Mouse (Mus musculus) neural tube, embryonic 14.5 days (tissue): ENCODE data around the gene Kansl1l. TPM values are rescaled to one million over a fixed set of nuclear protein-coding genes. Genes with fewer than 3 reads are reported as not detected.
A peak's percentile ranks its signal among the peaks of the same experiment; 100 is the strongest.

Source experiments
- ATAC-seq: fragments of 200-750 bp; cut with Nextera tagmentation; 2 replicates; pipeline ENCODE4 v1.8.0; 2017; ENCODE audit warnings: low read depth, mild to moderate bottlenecking, moderate TSS enrichment, moderate library complexity
- H3K27ac ChIP-seq: fragments of 300-500 bp; sonication (generic); 2 replicates; pipeline ENCODE4 v1.5.1; 2014; ENCODE audit warnings: low read depth, mild to moderate bottlenecking, control low read depth, low read length, moderate library complexity, mixed read lengths
- H3K27me3 ChIP-seq: fragments of 300-500 bp; sonication (generic); 2 replicates; pipeline ENCODE4 v1.6.1; 2014; ENCODE audit warnings: low read length; ENCODE audit not compliant: control insufficient read depth, insufficient read depth
- H3K36me3 ChIP-seq: fragments of 300-500 bp; sonication (generic); 2 replicates; pipeline ENCODE4 v1.6.1; 2014; ENCODE audit warnings: low read length, mixed read lengths; ENCODE audit not compliant: control insufficient read depth, insufficient read depth
- H3K4me1 ChIP-seq: fragments of 300-500 bp; sonication (generic); 2 replicates; pipeline ENCODE4 v1.6.1; 2014; ENCODE audit warnings: low read length; ENCODE audit not compliant: control insufficient read depth, insufficient read depth
- H3K4me2 ChIP-seq: fragments of 300-500 bp; sonication (generic); 2 replicates; pipeline ENCODE4 v1.6.1; 2014; ENCODE audit warnings: mild to moderate bottlenecking, low read depth, low read length, control low read depth
- H3K4me3 ChIP-seq: fragments of 300-500 bp; sonication (generic); 2 replicates; pipeline ENCODE4 v1.5.1; 2014; ENCODE audit warnings: low read depth, low read length, control low read depth, mixed read lengths
- H3K9ac ChIP-seq: fragments of 300-500 bp; sonication (generic); replicated peaks from 2 replicates; pipeline ENCODE4 v1.6.1; 2014; ENCODE audit warnings: low read depth, mild to moderate bottlenecking, control low read depth, low read length, mixed read lengths
- H3K9me3 ChIP-seq: fragments of 300-500 bp; sonication (generic); 2 replicates; pipeline ENCODE4 v1.6.1; 2016; ENCODE audit warnings: low read length; ENCODE audit not compliant: control insufficient read depth
- WGBS: fragments of 180-500 bp; shearing (Covaris S2); extraction: QIAGEN DNeasy Blood & Tissue Kit; methylation state at CpG from one replicate; pipeline ENCODE4 v1.1.7; 2014; 5-methylcytosine and 5-hydroxymethylcytosine counted together
- polyA plus RNA-seq: library from polyadenylated mRNA; unstranded; fragments of >200 nt; fragmentation: Nextera tagmentation; extraction: Ambion mirVana; gene quantifications from 2 replicates; pipeline ENCODE4 v1.2.1, GENCODE M21; 2014

Gene Kansl1l
- polyA plus RNA-seq, 1 experiment from 2014 or later, result 16.6 TPM

DNA sequence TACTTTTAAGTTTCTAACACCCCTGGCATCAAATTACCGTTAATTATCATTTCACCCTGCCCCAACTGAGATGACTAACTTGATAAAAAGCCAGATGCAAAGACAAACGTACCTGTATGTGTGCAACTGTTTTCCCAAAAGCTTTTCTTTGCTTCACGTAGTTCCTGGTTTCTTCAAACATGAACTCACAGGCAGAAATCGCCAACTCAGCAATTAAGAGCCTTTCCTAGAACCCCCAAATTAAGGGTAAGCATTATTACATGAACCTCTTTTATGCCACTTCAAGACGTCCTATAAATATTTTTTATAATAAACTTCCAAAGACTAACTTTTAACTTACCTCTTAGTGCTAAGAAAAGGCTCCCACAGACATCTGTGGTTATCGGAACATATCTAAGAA lies 24.1 kb upstream of the Kansl1l start:
- no peaks in the 10 kb centered on the region for H3K9me3 ChIP-seq
- no peak for ATAC-seq
- no peak overlapping the region for H3K9ac ChIP-seq
- H3K27ac ChIP-seq, result no peak overlapping the region
- no peak overlapping the region for H3K4me3 ChIP-seq
- WGBS, result 86% methylated on average over 6 of the region's 6 CpGs
- no peaks in the 10 kb centered on the region for H3K36me3 ChIP-seq
- H3K27me3 ChIP-seq, result no peaks in the 10 kb centered on the region
- H3K4me1 ChIP-seq, result no peaks in the 10 kb centered on the region
- no peak overlapping the region for H3K4me2 ChIP-seq

DNA sequence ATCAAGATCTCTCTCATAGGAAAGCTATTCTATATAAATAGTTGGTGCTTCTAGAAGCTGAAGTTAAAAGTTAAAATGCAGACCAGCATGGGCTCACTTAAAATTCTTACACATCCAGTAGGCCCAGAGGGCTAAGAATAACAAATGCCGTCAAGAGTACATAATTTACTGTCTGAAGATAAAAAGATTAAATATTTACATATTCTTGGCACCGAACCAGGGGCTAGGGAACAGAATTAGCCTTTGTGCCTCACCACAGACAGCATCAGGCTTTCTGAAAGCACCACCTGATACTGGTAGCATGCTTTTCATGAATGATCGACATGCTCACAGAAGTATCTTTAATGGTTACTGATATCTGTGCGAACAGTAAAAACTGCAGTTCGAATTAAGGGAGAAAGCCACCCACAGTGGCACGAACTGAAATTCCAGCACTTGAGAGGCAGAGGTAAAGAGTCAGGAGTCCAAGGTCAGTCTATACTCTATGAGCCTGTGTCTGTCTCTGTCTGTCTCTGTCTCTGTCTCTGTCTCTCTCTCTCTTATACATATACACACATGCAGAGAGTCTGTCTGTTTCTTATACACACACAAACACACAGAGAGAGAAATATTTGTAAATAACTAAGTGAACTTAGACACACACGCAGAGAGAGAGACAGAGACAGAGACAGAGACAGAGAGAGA lies 22.5 kb upstream of the Kansl1l start:
- Histone ChIP-seq H3K27me3 (no peaks in the 10 kb centered on the region), H3K9ac (no peak overlapping the region), H3K4me1 (no peaks in the 10 kb centered on the region), H3K27ac (no peak overlapping the region), H3K36me3 (no peaks in the 10 kb centered on the region), H3K4me2 (no peak overlapping the region), H3K4me3 (no peak overlapping the region), H3K9me3 (no peaks in the 10 kb centered on the region)
- 69% methylated on average over 7 of the region's 7 CpGs for WGBS
- ATAC-seq, result no peak

DNA sequence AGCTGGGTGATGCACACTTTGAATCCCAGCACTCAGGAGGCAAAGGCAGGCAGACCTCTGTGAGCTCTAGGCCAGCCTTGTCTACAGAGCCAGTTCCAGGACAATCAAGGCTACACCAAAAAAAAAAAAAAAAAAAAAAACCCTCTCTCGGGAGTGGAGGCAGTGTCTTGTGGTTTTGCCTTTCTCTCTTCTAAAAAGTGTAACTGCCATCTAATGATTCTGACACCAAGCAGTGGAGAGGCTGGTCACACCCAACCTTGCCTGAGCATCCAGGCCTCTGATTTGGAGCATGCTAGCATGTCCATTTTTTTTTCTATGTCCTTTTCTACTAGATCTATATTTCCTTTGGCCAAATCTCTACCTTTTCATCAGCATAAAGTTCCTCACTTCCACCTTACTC lies 21.8 kb upstream of the Kansl1l start:
- no peak for ATAC-seq
- 83% methylated on average over 1 of the region's 1 CpGs for WGBS

DNA sequence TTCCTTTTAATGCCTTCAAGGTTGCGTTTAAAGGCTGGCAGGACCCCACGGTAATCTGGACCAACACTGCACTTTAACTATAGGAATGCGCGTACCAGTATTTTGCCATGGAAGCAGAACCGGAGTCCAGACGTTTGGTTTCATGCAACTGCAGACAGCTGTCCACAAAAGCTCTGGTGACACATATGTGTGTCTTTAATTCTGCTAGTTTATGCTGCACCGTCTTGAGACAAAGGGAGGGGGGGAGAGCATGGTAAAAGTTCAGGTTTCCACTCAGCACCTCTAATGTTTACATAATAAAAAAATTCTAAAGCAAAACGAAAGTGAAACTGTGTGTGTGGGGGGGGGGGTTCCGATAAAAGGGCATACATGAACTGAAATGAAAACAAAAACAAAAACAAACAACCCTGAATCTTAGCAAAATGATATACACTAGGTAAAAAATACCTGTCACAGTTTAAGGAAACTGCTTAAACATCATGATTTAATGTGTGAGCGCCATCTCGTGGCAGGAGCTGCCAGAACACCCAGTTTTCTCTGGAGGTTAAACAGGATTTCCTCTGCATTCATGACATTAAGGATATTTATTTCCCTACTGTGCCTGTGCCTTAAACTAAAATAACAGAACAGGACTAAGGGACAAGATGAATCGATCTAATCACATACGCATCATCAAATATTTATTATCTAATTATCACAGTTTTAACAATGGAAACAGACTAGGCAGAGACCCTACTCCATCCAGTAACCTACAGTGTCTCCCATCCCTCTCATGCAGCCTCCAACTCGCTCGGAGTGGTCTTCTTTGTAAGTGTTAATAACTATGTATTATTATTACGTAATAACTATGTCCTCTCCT lies 21.1 kb upstream of the Kansl1l start:
- WGBS, result 60% methylated on average over 16 of the region's 16 CpGs
- no peak overlapping the region for H3K4me3 ChIP-seq
- H3K27ac ChIP-seq, result no peak overlapping the region
- peak; percentile 54; the same call in 1 of the 2 replicates for ATAC-seq
- no peaks in the 10 kb centered on the region for H3K36me3 ChIP-seq
- no peaks in the 10 kb centered on the region for H3K4me1 ChIP-seq
- no peak overlapping the region for H3K4me2 ChIP-seq
- H3K9ac ChIP-seq, result no peak overlapping the region
- H3K27me3 ChIP-seq, result no peaks in the 10 kb centered on the region
- no peaks in the 10 kb centered on the region for H3K9me3 ChIP-seq

More for the DNA sequence above, 21.8 kb upstream of the Kansl1l start:
- Histone ChIP-seq H3K36me3 (no peaks in the 10 kb centered on the region), H3K9ac (no peak overlapping the region), H3K9me3 (no peaks in the 10 kb centered on the region), H3K4me2 (no peak overlapping the region), H3K27me3 (no peaks in the 10 kb centered on the region), H3K4me3 (no peak overlapping the region), H3K27ac (no peak overlapping the region), H3K4me1 (no peaks in the 10 kb centered on the region)

DNA sequence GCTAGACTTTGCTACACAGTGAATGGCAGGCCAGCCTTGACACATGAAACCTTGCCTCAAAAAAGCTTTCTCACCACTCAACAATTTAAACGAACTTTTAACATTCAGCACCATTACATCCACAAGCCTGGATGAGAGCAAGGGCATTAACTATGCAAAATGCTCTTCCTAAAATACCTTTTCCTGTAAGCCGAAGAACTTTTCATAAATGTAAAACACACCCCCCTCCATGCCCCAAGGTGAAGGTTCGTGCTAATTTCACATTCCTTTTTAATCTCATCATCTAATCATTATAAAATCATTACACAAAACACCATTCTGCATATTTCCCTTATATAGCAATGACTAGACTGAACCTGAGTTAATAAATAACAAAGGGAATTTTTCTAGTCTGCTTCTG lies 19.8 kb upstream of the Kansl1l start:
- no peaks in the 10 kb centered on the region for H3K27me3 ChIP-seq
- 91% methylated on average over 3 of the region's 3 CpGs for WGBS
- no peak overlapping the region for H3K27ac ChIP-seq
- no peak overlapping the region for H3K4me2 ChIP-seq
- ATAC-seq, result no peak
- H3K9me3 ChIP-seq, result no peaks in the 10 kb centered on the region
- no peak overlapping the region for H3K9ac ChIP-seq
- no peaks in the 10 kb centered on the region for H3K4me1 ChIP-seq
- no peak overlapping the region for H3K4me3 ChIP-seq
- H3K36me3 ChIP-seq, result no peaks in the 10 kb centered on the region

DNA sequence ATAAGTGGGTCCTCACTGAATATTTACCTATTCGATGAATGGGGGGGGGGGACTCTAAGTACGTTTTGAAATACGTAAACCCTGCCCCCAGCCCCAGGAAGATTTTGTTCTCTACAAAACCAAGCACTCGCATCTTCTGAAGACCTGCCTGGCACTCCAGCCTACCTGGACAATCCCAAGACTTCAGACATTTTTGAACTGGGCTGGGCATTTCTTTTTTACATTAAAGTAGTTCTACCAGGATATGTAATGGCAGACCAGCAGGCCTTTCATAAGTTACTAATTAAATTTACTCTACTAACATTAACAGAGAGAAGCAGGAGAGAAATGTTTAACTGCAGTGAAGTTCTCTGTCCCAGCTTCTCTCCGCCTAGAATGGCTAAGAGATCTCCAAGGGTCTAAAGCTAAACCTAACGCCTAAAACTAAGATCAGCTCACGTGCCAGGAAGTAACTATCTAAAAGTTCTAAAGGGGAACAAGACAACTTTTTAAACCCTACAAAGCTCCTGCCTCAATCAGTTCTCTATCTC lies 15.3 kb upstream of the Kansl1l start:
- H3K4me1 ChIP-seq, result no peaks in the 10 kb centered on the region
- no peaks in the 10 kb centered on the region for H3K9me3 ChIP-seq
- no peaks in the 10 kb centered on the region for H3K27me3 ChIP-seq
- no peak overlapping the region for H3K4me2 ChIP-seq
- H3K36me3 ChIP-seq, result no peaks in the 10 kb centered on the region
- no peak overlapping the region for H3K9ac ChIP-seq
- ATAC-seq, result no peak
- 88% methylated on average over 7 of the region's 7 CpGs for WGBS
- no peak overlapping the region for H3K27ac ChIP-seq
- no peak overlapping the region for H3K4me3 ChIP-seq

DNA sequence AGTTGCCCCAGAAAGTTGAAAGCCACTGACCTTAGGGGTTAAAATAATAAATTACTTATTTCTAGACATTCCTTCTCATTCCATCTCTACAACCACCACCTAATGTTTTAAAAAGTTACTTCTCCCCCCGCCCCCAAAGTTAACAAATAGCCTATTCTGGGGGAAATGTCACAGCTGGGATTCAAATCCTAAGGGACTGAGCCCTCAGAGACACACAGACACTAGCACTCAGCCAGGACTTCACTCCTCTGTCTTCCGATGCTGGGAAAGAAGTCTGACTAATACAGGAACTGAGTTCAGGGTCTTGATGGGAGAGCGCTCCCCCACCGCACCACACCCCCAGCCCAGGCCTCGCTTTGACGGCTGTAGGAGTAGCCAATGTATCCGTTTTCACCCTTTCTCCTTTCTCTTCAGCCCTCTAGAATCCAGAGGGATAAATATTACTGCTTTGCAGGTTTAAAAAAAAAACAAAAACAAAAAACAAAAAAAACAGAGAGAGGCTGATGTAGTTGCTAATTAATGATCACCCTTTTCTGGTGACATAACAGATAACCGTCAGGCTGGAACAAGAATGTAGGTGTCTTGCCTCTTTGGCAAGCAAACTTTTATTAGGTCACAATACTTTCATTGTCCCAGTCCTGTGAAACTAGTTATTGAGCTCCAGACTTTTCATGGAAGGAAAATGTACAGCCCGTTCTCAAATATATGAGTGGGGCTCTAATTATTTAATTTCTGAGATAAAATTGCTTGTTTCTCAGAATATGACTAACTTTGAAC lies 14.7 kb upstream of the Kansl1l start:
- no peak overlapping the region for H3K27ac ChIP-seq
- ATAC-seq, result no peak
- WGBS, result 70% methylated on average over 9 of the region's 9 CpGs
- no peaks in the 10 kb centered on the region for H3K9me3 ChIP-seq
- no peak overlapping the region for H3K4me3 ChIP-seq
- H3K4me1 ChIP-seq, result no peaks in the 10 kb centered on the region
- H3K36me3 ChIP-seq, result no peaks in the 10 kb centered on the region
- no peak overlapping the region for H3K9ac ChIP-seq
- no peaks in the 10 kb centered on the region for H3K27me3 ChIP-seq
- no peak overlapping the region for H3K4me2 ChIP-seq

DNA sequence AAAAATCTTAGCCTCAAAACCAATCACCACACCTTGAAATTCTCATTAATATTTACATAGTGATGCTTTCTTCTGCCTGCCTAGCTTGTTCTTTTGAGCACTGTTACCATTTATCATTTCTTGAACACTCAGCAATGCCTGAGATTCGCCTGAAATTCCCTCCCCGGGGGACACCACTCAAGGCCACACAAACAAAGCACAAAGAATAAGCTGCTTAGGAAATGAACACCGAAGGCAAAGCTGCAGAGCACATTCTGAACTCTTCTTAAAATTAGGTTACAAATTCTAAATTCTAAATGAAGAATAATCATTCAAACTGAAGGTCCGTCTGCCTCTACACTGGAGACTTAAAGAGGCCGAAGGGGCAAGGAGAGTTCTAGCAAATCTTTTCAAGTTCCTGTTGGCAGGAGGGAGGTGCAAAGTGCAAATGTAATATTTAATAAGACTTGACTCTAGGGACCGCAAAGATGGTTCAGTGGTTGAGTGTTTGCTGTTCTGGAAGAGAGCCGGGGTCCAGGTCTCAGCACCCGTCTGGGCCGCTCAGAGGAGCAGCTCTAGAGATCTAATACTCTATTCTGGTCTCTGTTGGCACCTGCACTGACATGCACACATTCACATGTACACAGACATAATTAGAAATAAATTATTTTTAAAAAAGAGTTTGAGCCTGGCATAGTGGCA lies 12.2 kb upstream of the Kansl1l start:
- Histone ChIP-seq H3K4me3 (no peak overlapping the region), H3K27me3 (no peaks in the 10 kb centered on the region), H3K9ac (no peak overlapping the region), H3K36me3 (no peaks in the 10 kb centered on the region), H3K4me1 (no peaks in the 10 kb centered on the region), H3K9me3 (no peaks in the 10 kb centered on the region), H3K27ac (no peak overlapping the region), H3K4me2 (no peak overlapping the region)
- WGBS, result 78% methylated on average over 9 of the region's 9 CpGs
- no peak for ATAC-seq
